ENCODE assay signal across 11 mouse cellular contexts in genomic region chr2:94043662-94044061, GRCm38 (mm10). TPM values are rescaled to one million over a fixed set of nuclear protein-coding genes. Genes with fewer than 3 reads are reported as not detected.
DNase-seq lines count a peak whose midpoint lies in the region; ATAC-seq lines count a peak whose summit lies in the region.
"Had no signal": no experiment of that assay in that cellular context is flagged by ENCODE, and none has a peak within 500 bp of the region (broad histone marks: within the 10 kb centered on the region; RNA-seq: fewer than 3 reads in every experiment).

No protein-coding gene starts in this region.

- no peaks in the 10 kb centered on the region for H3K27me3 ChIP-seq in forebrain, embryonic 12.5 days
- H3K27me3 ChIP-seq in midbrain, embryonic 10.5 days (ENCODE audit: low read depth, poor library complexity, severe bottlenecking) = no peaks in the 10 kb centered on the region
- H3K27me3 ChIP-seq: heart, embryonic 15.5 days had no signal

- H3K36me3 ChIP-seq in forebrain, embryonic 12.5 days (replicated peaks) = peaks cover 3% of the 10 kb centered on the region; the same call in 1 of the 2 replicates
- peaks cover 23% of the 10 kb centered on the region for H3K36me3 ChIP-seq in midbrain, embryonic 10.5 days
- H3K36me3 ChIP-seq: heart, embryonic 15.5 days had no signal

- H3K27ac ChIP-seq in forebrain, embryonic 12.5 days = no peak overlapping the region
- H3K27ac ChIP-seq in midbrain, embryonic 10.5 days (replicated peaks) = no peak overlapping the region
- H3K27ac ChIP-seq: heart, embryonic 15.5 days had no signal

- WGBS in forebrain, embryonic 12.5 days = 28% methylated on average over 5 of the region's 5 CpGs
- 55% methylated on average over 5 of the region's 5 CpGs for WGBS in midbrain, embryonic 10.5 days

- ATAC-seq in forebrain, embryonic 12.5 days (ENCODE audit: low FRiP score) = peak; percentile 81
- ATAC-seq: liver, postnatal 0 days had no signal

- no peak overlapping the region for H3K4me3 ChIP-seq in forebrain, embryonic 12.5 days (replicated peaks)
- no peak overlapping the region for H3K4me3 ChIP-seq in midbrain, embryonic 10.5 days
- H3K4me3 ChIP-seq: heart, embryonic 15.5 days had no signal

- H3K4me2 ChIP-seq in forebrain, embryonic 12.5 days = no peak overlapping the region
- H3K4me2 ChIP-seq: heart, embryonic 15.5 days had no signal

- peak; percentile 32 for DNase-seq in right cerebral cortex, adult 18-20 months
- DNase-seq in right cerebral cortex, postnatal 14 days = no peak
- DNase-seq in midbrain, embryonic 10.5 days (ENCODE audit: low spot score) = peak; percentile 26
- no peak for DNase-seq in cerebellum, adult 8-10 months
- no peak for DNase-seq in spleen, adult 18-20 months
- DNase-seq in ovary, postnatal 10 days (ENCODE audit: low spot score) = no peak
- DNase-seq: kidney, postnatal 14 days; liver, postnatal 0 days had no signal

- no peaks in the 10 kb centered on the region for H3K9me3 ChIP-seq in forebrain, embryonic 12.5 days
- no peaks in the 10 kb centered on the region for H3K9me3 ChIP-seq in midbrain, embryonic 10.5 days (replicated peaks)
- H3K9me3 ChIP-seq: heart, embryonic 15.5 days had no signal

- H3K9ac ChIP-seq in forebrain, embryonic 12.5 days = no peak overlapping the region
- H3K9ac ChIP-seq: heart, embryonic 15.5 days; liver, postnatal 0 days had no signal

- H3K4me1 ChIP-seq in forebrain, embryonic 12.5 days = peaks cover 29% of the 10 kb centered on the region
- peaks cover 19% of the 10 kb centered on the region for H3K4me1 ChIP-seq in midbrain, embryonic 10.5 days

RNA-seq across cellular contexts. Expression of gene Alkbh3, which starts 33.1 kb away (rescaled TPM):
- polyA plus RNA-seq in forebrain, embryonic 12.5 days (2016; fragmentation: Nextera tagmentation; extraction: Ambion mirVana) = 52.3 and 55.9 TPM in 2 replicates
- polyA plus RNA-seq in midbrain, embryonic 10.5 days (2016; fragmentation: Nextera tagmentation; extraction: Ambion mirVana) = 47.8 and 51.5 TPM in 2 replicates

RNA-seq across cellular contexts. Expression of gene Gm27027, which starts 47.5 kb away (rescaled TPM):
- polyA plus RNA-seq in forebrain, embryonic 12.5 days (2016; fragmentation: Nextera tagmentation; extraction: Ambion mirVana) = not detected in 2 replicates
- not detected in 2 replicates for polyA plus RNA-seq in midbrain, embryonic 10.5 days (2016; fragmentation: Nextera tagmentation; extraction: Ambion mirVana)
- polyA plus RNA-seq: frontal cortex, adult 2 months; heart, embryonic 15.5 days; liver, postnatal 0 days had no signal

Comparison
In these comparisons a context has a peak if more than half of its experiments do, and no peak if none do; other contexts are left out.
1. DNase-seq: peak in right cerebral cortex, adult 18-20 months (single experiment) and midbrain, embryonic 10.5 days (single experiment); none in right cerebral cortex, postnatal 14 days (single experiment), cerebellum, adult 8-10 months (single experiment), spleen, adult 18-20 months (0 of 2) and ovary, postnatal 10 days (single experiment).